Mouse (Mus musculus): ENCODE results near the gene Noxa1. TPM values are rescaled to one million over a fixed set of nuclear protein-coding genes. Genes with fewer than 3 reads are reported as not detected.

The Noxa1 gene
- polyA plus RNA-seq, 1 experiment from 2014 or later, result not detected

GRCm38 (mm10) chr2:25080076-25080475 lies 14.9 kb downstream of the Noxa1 start, which contains the start of gene Entpd8:
Entpd8 (plus strand) TSS chr2:25080304.
- no peak within 1 kb of the TSS for H3K9ac ChIP-seq
- 75% methylated on average over 5 of the region's 5 CpGs for WGBS
- H3K27ac ChIP-seq, result no peak within 1 kb of the TSS
- H3K9me3 ChIP-seq (ENCODE audit: control insufficient read depth, low read length), result no peaks in the 10 kb centered on the region
- H3K27me3 ChIP-seq (ENCODE audit: control insufficient read depth, insufficient read depth, low read length), result no peaks in the 10 kb centered on the region
- H3K4me3 ChIP-seq (replicated peaks; ENCODE audit: low read length), result no peak within 1 kb of the TSS
- H3K4me2 ChIP-seq (replicated peaks), result no peak within 1 kb of the TSS
- ATAC-seq (ENCODE audit: low FRiP score) (no peak), DNase-seq (ENCODE audit: low spot score) (no peak)
- H3K36me3 ChIP-seq (replicated peaks; ENCODE audit: control insufficient read depth, insufficient read depth), result no peaks in the 10 kb centered on the region
- H3K4me1 ChIP-seq (replicated peaks; ENCODE audit: control insufficient read depth, insufficient read depth, low read length), result no peaks in the 10 kb centered on the region

GRCm38 (mm10) chr2:25078967-25079366 lies 16.0 kb downstream of the Noxa1 start:
- no peaks in the 10 kb centered on the region for H3K4me1 ChIP-seq (replicated peaks; ENCODE audit: control insufficient read depth, insufficient read depth, low read length)
- H3K36me3 ChIP-seq (replicated peaks; ENCODE audit: control insufficient read depth, insufficient read depth), result no peaks in the 10 kb centered on the region
- no peak overlapping the region for H3K4me2 ChIP-seq (replicated peaks)
- H3K27ac ChIP-seq, result no peak overlapping the region
- no peaks in the 10 kb centered on the region for H3K9me3 ChIP-seq (ENCODE audit: control insufficient read depth, low read length)
- no peaks in the 10 kb centered on the region for H3K27me3 ChIP-seq (ENCODE audit: control insufficient read depth, insufficient read depth, low read length)
- WGBS, result 73% methylated on average over 1 of the region's 1 CpGs
- DNase-seq (ENCODE audit: low spot score) (no peak), ATAC-seq (ENCODE audit: low FRiP score) (no peak)
- no peak overlapping the region for H3K4me3 ChIP-seq (replicated peaks; ENCODE audit: low read length)
- H3K9ac ChIP-seq, result no peak overlapping the region

GRCm38 (mm10) chr2:25075506-25075905 lies 19.4 kb downstream of the Noxa1 start:
- Histone ChIP-seq H3K27me3 (ENCODE audit: control insufficient read depth, insufficient read depth, low read length) (no peaks in the 10 kb centered on the region), H3K9me3 (ENCODE audit: control insufficient read depth, low read length) (no peaks in the 10 kb centered on the region), H3K27ac (no peak overlapping the region), H3K9ac (no peak overlapping the region), H3K4me3 (replicated peaks; ENCODE audit: low read length) (no peak overlapping the region), H3K36me3 (replicated peaks; ENCODE audit: control insufficient read depth, insufficient read depth) (no peaks in the 10 kb centered on the region), H3K4me1 (replicated peaks; ENCODE audit: control insufficient read depth, insufficient read depth, low read length) (no peaks in the 10 kb centered on the region), H3K4me2 (replicated peaks) (no peak overlapping the region)
- WGBS, result 70% methylated on average over 4 of the region's 4 CpGs
- no peak for DNase-seq (ENCODE audit: low spot score)
- ATAC-seq (ENCODE audit: low FRiP score), result no peak

- no peak overlapping the region for H3K9ac ChIP-seq
- no peaks in the 10 kb centered on the region for H3K27me3 ChIP-seq (ENCODE audit: control insufficient read depth, insufficient read depth, low read length)
- H3K9me3 ChIP-seq (ENCODE audit: control insufficient read depth, low read length), result no peaks in the 10 kb centered on the region
- DNase-seq (ENCODE audit: low spot score), result no peak
- H3K27ac ChIP-seq, result no peak overlapping the region
- H3K4me2 ChIP-seq (replicated peaks), result no peak overlapping the region
- 97% methylated on average over 4 of the region's 4 CpGs for WGBS
- H3K36me3 ChIP-seq (replicated peaks; ENCODE audit: control insufficient read depth, insufficient read depth), result no peaks in the 10 kb centered on the region
- H3K4me3 ChIP-seq (replicated peaks; ENCODE audit: low read length), result no peak overlapping the region
- ATAC-seq (ENCODE audit: low FRiP score), result no peak
- H3K4me1 ChIP-seq (replicated peaks; ENCODE audit: control insufficient read depth, insufficient read depth, low read length), result no peaks in the 10 kb centered on the region
Observed at GRCm38 (mm10) chr2:25072398-25072797, 22.6 kb downstream of the Noxa1 start.

- H3K27ac ChIP-seq, result no peak overlapping the region
- 78% methylated on average over 4 of the region's 4 CpGs for WGBS
- ATAC-seq (ENCODE audit: low FRiP score) (no peak), DNase-seq (ENCODE audit: low spot score) (no peak)
- H3K27me3 ChIP-seq (ENCODE audit: control insufficient read depth, insufficient read depth, low read length), result no peaks in the 10 kb centered on the region
- H3K4me1 ChIP-seq (replicated peaks; ENCODE audit: control insufficient read depth, insufficient read depth, low read length), result no peaks in the 10 kb centered on the region
- H3K36me3 ChIP-seq (replicated peaks; ENCODE audit: control insufficient read depth, insufficient read depth), result no peaks in the 10 kb centered on the region
- no peak overlapping the region for H3K4me3 ChIP-seq (replicated peaks; ENCODE audit: low read length)
- H3K9ac ChIP-seq, result no peak overlapping the region
- no peak overlapping the region for H3K4me2 ChIP-seq (replicated peaks)
- H3K9me3 ChIP-seq (ENCODE audit: control insufficient read depth, low read length), result no peaks in the 10 kb centered on the region
Observed at GRCm38 (mm10) chr2:25069537-25069936, 25.4 kb downstream of the Noxa1 start.

GRCm38 (mm10) chr2:25066552-25066951 lies 28.4 kb downstream of the Noxa1 start:
- DNase-seq (ENCODE audit: low spot score) (no peak), ATAC-seq (ENCODE audit: low FRiP score) (no peak)
- no peaks in the 10 kb centered on the region for H3K9me3 ChIP-seq (ENCODE audit: control insufficient read depth, low read length)
- no peaks in the 10 kb centered on the region for H3K4me1 ChIP-seq (replicated peaks; ENCODE audit: control insufficient read depth, insufficient read depth, low read length)
- peaks cover 17% of the 10 kb centered on the region for H3K36me3 ChIP-seq (replicated peaks; ENCODE audit: control insufficient read depth, insufficient read depth)
- no peak overlapping the region for H3K4me3 ChIP-seq (replicated peaks; ENCODE audit: low read length)
- no peak overlapping the region for H3K27ac ChIP-seq
- no peak overlapping the region for H3K9ac ChIP-seq
- H3K27me3 ChIP-seq (ENCODE audit: control insufficient read depth, insufficient read depth, low read length), result no peaks in the 10 kb centered on the region
- WGBS, result 85% methylated on average over 4 of the region's 4 CpGs
- H3K4me2 ChIP-seq (replicated peaks), result no peak overlapping the region

GRCm38 (mm10) chr2:25065537-25065936 lies 29.4 kb downstream of the Noxa1 start:
- no peaks in the 10 kb centered on the region for H3K4me1 ChIP-seq (replicated peaks; ENCODE audit: control insufficient read depth, insufficient read depth, low read length)
- H3K9ac ChIP-seq, result no peak overlapping the region
- peaks cover 28% of the 10 kb centered on the region for H3K36me3 ChIP-seq (replicated peaks; ENCODE audit: control insufficient read depth, insufficient read depth)
- ATAC-seq (ENCODE audit: low FRiP score), result no peak
- H3K4me2 ChIP-seq (replicated peaks), result no peak overlapping the region
- H3K27me3 ChIP-seq (ENCODE audit: control insufficient read depth, insufficient read depth, low read length), result no peaks in the 10 kb centered on the region
- H3K9me3 ChIP-seq (ENCODE audit: control insufficient read depth, low read length), result no peaks in the 10 kb centered on the region
- no peak overlapping the region for H3K27ac ChIP-seq
- no peak overlapping the region for H3K4me3 ChIP-seq (replicated peaks; ENCODE audit: low read length)
- DNase-seq (ENCODE audit: low spot score), result no peak

GRCm38 (mm10) chr2:25064285-25064684 lies 30.7 kb downstream of the Noxa1 start:
- Histone ChIP-seq H3K4me1 (replicated peaks; ENCODE audit: control insufficient read depth, insufficient read depth, low read length) (no peaks in the 10 kb centered on the region), H3K9ac (no peak overlapping the region), H3K4me2 (replicated peaks) (no peak overlapping the region), H3K27ac (no peak overlapping the region), H3K4me3 (replicated peaks; ENCODE audit: low read length) (no peak overlapping the region), H3K9me3 (ENCODE audit: control insufficient read depth, low read length) (no peaks in the 10 kb centered on the region), H3K27me3 (ENCODE audit: control insufficient read depth, insufficient read depth, low read length) (no peaks in the 10 kb centered on the region), H3K36me3 (replicated peaks; ENCODE audit: control insufficient read depth, insufficient read depth) (peaks cover 40% of the 10 kb centered on the region)
- no peak for ATAC-seq (ENCODE audit: low FRiP score)
- DNase-seq (ENCODE audit: low spot score), result no peak
- WGBS, result 100% methylated on average over 1 of the region's 1 CpGs

- no peaks in the 10 kb centered on the region for H3K4me1 ChIP-seq (replicated peaks; ENCODE audit: control insufficient read depth, insufficient read depth, low read length)
- H3K27ac ChIP-seq, result no peak overlapping the region
- no peaks in the 10 kb centered on the region for H3K27me3 ChIP-seq (ENCODE audit: control insufficient read depth, insufficient read depth, low read length)
- 93% methylated on average over 5 of the region's 5 CpGs for WGBS
- H3K9ac ChIP-seq, result no peak overlapping the region
- no peak overlapping the region for H3K4me2 ChIP-seq (replicated peaks)
- ATAC-seq (ENCODE audit: low FRiP score), result no peak
- DNase-seq (ENCODE audit: low spot score), result no peak
- H3K36me3 ChIP-seq (replicated peaks; ENCODE audit: control insufficient read depth, insufficient read depth), result peaks cover 48% of the 10 kb centered on the region
- H3K9me3 ChIP-seq (ENCODE audit: control insufficient read depth, low read length), result no peaks in the 10 kb centered on the region
- no peak overlapping the region for H3K4me3 ChIP-seq (replicated peaks; ENCODE audit: low read length)
Observed at GRCm38 (mm10) chr2:25063523-25063922, 31.4 kb downstream of the Noxa1 start.

- DNase-seq (ENCODE audit: low spot score) (no peak), ATAC-seq (ENCODE audit: low FRiP score) (no peak)
- 94% methylated on average over 7 of the region's 7 CpGs for WGBS
- Histone ChIP-seq H3K4me2 (replicated peaks) (no peak overlapping the region), H3K9ac (no peak overlapping the region), H3K9me3 (ENCODE audit: control insufficient read depth, low read length) (no peaks in the 10 kb centered on the region), H3K4me1 (replicated peaks; ENCODE audit: control insufficient read depth, insufficient read depth, low read length) (peaks cover 14% of the 10 kb centered on the region), H3K27me3 (ENCODE audit: control insufficient read depth, insufficient read depth, low read length) (no peaks in the 10 kb centered on the region), H3K27ac (no peak overlapping the region), H3K4me3 (replicated peaks; ENCODE audit: low read length) (no peak overlapping the region), H3K36me3 (replicated peaks; ENCODE audit: control insufficient read depth, insufficient read depth) (peaks cover 71% of the 10 kb centered on the region)
Observed at GRCm38 (mm10) chr2:25058926-25059325, 36.0 kb downstream of the Noxa1 start.

All from hindbrain, embryonic 14.5 days (tissue).